9 mouse cellular contexts compared by ENCODE assay signal in genomic region chr14:25614684-25615083, GRCm38 (mm10).
DNase-seq lines count a peak whose midpoint lies in the region; ATAC-seq and TF ChIP-seq lines count a peak whose summit lies in the region.
"Had no signal": no experiment of that assay in that cellular context is flagged by ENCODE, and none has a peak within 500 bp of the region (broad histone marks: within the 10 kb centered on the region; RNA-seq: fewer than 3 reads in every experiment).

No protein-coding gene starts in this region.

- no peak for ATAC-seq in neural tube, embryonic 15.5 days (ENCODE audit: low FRiP score)

- peak; percentile 98 for DNase-seq in heart, adult 11 months
- DNase-seq in heart, postnatal 14 days, result no peak
- DNase-seq in lung, adult 18-20 months, result peak; percentile 59 to 70
- DNase-seq in lung, adult 2 months, result no peak
- peak; percentile 58 to 60 for DNase-seq in kidney, postnatal 36 days
- DNase-seq in urinary bladder, adult 18-20 months (ENCODE audit: low spot score in 2 of 2), result no peak
- DNase-seq in layer of hippocampus, postnatal 14 days (ENCODE audit: low spot score in 2 of 2), result no peak
- DNase-seq: right cerebral cortex, postnatal 4 days had no signal

- no peaks in the 10 kb centered on the region for H3K27me3 ChIP-seq in neural tube, embryonic 15.5 days (replicated peaks)

- 28% methylated on average over 5 of the region's 5 CpGs for WGBS in lung, adult 2 months
- WGBS in neural tube, embryonic 15.5 days, result 72% methylated on average over 5 of the region's 5 CpGs

- no peaks in the 10 kb centered on the region for H3K9me3 ChIP-seq in neural tube, embryonic 15.5 days (replicated peaks)

- peaks cover 34% of the 10 kb centered on the region for H3K4me1 ChIP-seq in lung, adult 2 months (ENCODE audit: control insufficient read depth, insufficient read depth, low read length)
- peaks cover 94% of the 10 kb centered on the region for H3K4me1 ChIP-seq in neural tube, embryonic 15.5 days

- intact Hi-C loops in heart, postnatal 14 days (cut with DNase I), result loop anchor here (2.0 kb wide), 1 partner anchor 20 kb away; no protein-coding TSS in a partner anchor

- H3K9ac ChIP-seq in neural tube, embryonic 15.5 days (replicated peaks), result no peak overlapping the region

- no peak for TF ChIP-seq CTCF in lung, adult 2 months (IDR thresholded peaks at IDR 0.05; ENCODE audit: insufficient read depth, low read length)

- 0 out of 2 replicates have a peak overlapping the region, but pooled peaks have one; percentile 7 for H3K27ac ChIP-seq in neural tube, embryonic 15.5 days (replicated peaks)

- TF ChIP-seq POLR2A in lung, adult 2 months (IDR thresholded peaks at IDR 0.05; ENCODE audit: borderline replicate concordance, extremely low read depth, low read depth, low read length), result no peak

- H3K36me3 ChIP-seq in neural tube, embryonic 15.5 days, result no peaks in the 10 kb centered on the region

- H3K4me2 ChIP-seq in neural tube, embryonic 15.5 days, result no peak overlapping the region

- no peak overlapping the region for H3K4me3 ChIP-seq in lung, adult 2 months (replicated peaks; ENCODE audit: extremely low read depth, low read depth, low read length)
- H3K4me3 ChIP-seq in neural tube, embryonic 15.5 days (replicated peaks), result no peak overlapping the region

Comparison
In these comparisons a context has a peak if more than half of its experiments do, and no peak if none do; other contexts are left out.
1. DNase-seq: peak in heart, adult 11 months (single experiment), lung, adult 18-20 months (2 of 2) and kidney, postnatal 36 days (2 of 2); none in heart, postnatal 14 days (0 of 2), lung, adult 2 months (single experiment), urinary bladder, adult 18-20 months (0 of 2) and layer of hippocampus, postnatal 14 days (0 of 2).